Mouse (Mus musculus): Measurements from ENCODE around the gene Ercc8.

Gene Ercc8

DNA sequence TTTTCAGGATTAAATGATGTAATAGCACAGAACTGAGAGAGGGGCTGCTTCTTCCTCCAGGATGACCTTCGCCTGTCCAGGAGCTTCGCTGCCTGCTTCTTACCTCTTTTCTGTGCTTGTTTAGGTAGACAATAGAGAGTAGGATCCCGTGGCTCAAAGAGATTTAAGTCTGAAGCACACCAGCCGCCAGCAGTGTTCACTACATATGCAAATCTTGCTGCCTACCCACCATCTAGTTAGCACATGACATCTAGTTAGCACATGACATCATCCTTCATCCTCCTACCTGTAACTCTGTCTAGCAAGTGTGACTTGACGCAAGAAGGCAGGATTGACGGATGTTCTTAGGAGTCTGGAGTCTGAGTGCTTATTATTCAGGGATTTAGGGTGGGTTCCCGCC lies 61.2 kb downstream of the Ercc8 start:
- no peak for DNase-seq (ENCODE audit: low spot score)

DNA sequence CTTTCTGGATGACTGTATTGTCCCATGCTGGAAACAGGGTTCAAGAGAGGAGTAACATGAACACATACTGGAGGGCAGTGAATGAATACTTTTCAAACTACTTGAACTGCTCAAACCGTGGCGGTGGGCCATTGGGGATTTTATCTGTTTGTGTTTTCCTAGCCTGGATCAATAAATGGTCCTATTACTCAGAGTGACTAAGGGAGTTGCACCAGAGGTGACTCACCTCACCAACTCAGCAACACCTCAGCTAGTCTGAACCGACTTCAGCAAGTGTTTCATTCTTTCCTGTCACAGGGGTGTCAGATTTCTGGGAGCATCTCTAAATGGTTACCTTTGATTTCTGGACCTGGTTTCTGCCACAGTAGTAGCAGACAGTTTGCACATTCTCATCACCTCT lies 70.7 kb downstream of the Ercc8 start:
- no peak for DNase-seq (ENCODE audit: low spot score)

GRCm38 (mm10) chr13:108229634-108230330 lies 71.3 kb downstream of the Ercc8 start:
- no peak for DNase-seq (ENCODE audit: low spot score)

DNA sequence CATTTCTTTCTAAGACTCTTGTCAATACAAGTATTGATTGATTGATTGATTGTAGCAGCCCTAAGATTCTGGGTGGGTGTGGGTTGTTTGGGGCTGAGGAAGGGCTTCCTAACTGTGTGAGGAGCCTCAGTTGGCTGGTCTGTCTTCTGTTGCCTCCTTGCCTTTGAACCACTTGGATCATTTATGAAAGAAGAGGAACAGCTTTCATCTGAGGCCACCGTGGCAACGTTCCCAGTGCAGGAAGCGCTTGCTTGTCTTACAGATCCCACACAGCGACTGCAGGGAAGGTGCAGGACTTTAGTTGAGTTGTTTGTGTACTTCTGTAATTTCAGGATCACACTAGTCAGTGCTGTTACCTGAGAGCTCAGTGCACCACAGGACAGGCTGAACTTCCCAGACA lies 81.5 kb downstream of the Ercc8 start:
- DNase-seq (ENCODE audit: low spot score), result peak; percentile 6

- no peak for DNase-seq (ENCODE audit: low spot score)
These were observed 83.2 kb downstream of the Ercc8 start for GRCm38 (mm10) chr13:108241715-108242114.
